Mouse (Mus musculus) bone marrow, adult 2 months (tissue): ENCODE data around the gene Hexim1.

Experiments used
- CTCF ChIP-seq: fragments of 200-500 bp; IDR thresholded peaks from 2 replicates; pipeline ENCODE4 v1.5.1; 2011; ENCODE audit warnings: low read length, control low read depth; ENCODE audit not compliant: control insufficient read depth, insufficient read depth
- POLR2A ChIP-seq: fragments of 200-500 bp; IDR thresholded peaks from 2 replicates; pipeline ENCODE4 v1.6.1; 2011; ENCODE audit warnings: low read depth, mild to moderate bottlenecking, control low read depth, low read length, borderline replicate concordance; ENCODE audit not compliant: control insufficient read depth

- peak; percentile 6; the same call in 1 of the 2 replicates for TF ChIP-seq CTCF
- no peak for TF ChIP-seq POLR2A
Observed at GRCm38 (mm10) chr11:103101866-103102501, 14.0 kb upstream of the Hexim1 start.
